Mouse (Mus musculus): ENCODE results near the gene Myrip.

The Myrip gene

DNA sequence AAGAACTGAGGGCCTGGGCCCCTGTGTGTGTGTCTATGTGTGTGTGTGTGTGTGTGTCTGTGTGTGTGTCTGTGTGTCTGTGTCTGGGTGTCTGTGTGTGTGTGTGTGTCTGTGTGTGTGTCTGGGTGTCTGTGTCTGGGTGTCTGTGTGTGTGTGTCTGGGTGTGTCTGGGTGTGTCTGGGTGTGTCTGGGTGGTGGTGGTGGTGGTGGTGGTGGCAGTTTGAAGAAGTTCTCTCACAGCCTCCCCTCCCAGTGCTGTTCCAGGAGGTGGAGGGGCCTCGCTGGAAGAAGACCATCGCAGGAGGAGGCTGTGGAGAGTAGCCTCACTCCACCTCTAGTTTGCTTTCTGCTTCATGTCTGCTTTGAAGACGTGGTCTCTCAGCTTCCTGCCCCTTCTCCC is 180.3 kb downstream of the Myrip start:
- DNase-seq = no peak

DNA sequence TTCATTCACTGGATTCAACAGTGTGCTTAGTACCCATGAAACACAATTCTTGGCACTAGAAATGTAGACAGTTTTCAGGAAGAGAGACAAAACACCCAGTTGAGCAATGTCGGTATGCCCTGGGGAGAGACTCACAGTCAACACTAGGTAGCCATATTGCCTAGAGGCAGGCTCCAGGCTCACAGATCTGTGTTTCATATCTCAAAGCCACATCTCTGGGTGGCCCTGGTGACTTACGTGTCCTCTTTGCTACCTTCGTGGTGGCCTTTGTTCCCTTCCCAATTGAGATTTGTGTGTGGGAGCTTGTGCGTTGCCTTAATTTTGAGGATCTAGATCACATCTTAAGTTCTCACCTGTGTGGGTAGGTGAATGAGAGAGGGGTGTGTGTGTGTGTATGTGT is 181.1 kb downstream of the Myrip start:
- no peak for DNase-seq

GRCm38 (mm10) chr9:120483101-120483500 is 181.8 kb downstream of the Myrip start:
- DNase-seq = no peak

DNA sequence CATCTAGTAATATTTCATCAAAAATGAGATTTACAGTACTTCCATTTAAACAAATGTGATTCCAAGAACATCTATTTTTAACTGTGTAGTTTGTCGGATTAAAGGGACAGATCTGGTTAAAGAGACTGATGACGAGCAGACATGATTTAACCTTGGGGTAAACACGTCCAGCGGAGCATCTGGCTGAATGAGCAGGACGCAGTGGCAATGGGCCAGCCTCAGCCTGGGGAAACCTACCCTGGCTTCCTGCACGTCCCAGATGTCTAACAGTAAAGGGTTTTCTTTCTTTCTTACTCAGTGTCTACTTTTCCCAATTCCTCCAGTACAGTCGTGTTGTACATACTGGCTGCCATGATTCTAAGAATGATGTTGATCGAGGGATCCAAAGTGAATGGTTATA is 185.8 kb downstream of the Myrip start:
- DNase-seq = no peak

DNA sequence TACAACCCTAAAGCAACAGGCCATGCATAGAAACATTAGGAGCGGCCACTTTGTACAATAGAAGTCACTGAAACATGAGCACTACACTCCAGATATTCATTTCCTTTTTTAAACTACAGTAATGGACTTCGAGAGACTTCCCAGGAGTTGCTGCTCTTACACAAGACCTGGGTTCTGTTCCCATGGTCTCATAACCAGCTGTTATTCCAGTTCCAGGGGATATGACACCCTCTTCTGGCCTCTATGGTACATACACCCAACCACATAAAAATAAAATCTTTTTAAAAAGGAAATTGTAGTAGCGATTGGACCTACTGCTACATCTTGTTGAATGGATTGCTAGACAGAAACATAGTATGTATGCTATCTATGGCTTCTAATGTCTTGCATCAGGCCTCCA is 190.2 kb downstream of the Myrip start:
- DNase-seq = no peak

GRCm38 (mm10) chr9:120492010-120492399 is 190.7 kb downstream of the Myrip start, which contains the start of gene Eif1b:
Gene Eif1b, plus strand, starts transcription at chr9:120492232.
- DNase-seq = no peak

DNA sequence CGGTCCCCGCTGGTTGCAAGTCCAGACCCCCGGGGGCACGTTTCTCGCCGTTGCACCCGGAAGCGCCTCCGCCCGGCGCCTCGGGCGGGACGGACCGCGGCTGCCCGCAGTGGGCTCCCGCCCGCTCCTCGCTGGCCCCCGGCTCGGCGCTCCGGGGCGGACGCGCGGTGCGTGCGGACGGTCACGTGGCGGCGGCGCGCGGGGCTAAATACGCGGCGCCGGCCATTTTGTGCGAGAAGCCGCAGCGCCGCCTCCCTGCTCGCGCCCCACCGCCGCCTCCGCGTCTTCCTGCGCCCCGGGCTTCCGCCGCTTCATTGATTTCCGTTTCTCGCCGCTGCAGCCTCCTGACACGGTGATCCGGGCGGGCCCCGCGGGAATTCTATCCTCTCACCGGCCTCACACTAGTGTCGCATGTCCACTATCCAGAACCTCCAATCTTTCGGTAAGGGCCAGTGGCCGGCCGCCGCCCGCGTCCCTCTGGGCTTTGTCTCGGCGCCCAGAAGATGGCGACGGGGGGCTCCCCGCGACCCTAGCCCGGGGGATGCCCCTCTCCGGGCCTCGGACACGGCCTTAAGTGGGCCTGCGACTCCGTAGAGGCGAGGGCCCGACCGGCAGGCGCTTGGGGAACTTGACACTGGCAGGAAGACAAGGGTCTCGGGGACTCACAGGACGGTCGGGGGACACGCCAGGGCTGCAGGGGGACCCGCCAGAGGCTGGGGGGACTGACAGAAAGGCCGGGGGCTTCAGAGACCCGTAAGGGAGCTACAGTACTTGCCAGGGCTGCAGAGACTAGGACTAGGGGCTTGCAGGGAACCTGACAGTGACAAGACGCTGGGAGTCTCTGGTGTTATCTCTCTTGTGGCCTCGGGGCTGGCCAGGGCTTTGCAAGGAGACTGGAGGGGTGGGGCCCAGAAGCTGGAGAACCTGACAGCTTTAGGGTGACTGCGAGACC is 191.4 kb downstream of the Myrip start:
- DNase-seq = peak; percentile 82

DNA sequence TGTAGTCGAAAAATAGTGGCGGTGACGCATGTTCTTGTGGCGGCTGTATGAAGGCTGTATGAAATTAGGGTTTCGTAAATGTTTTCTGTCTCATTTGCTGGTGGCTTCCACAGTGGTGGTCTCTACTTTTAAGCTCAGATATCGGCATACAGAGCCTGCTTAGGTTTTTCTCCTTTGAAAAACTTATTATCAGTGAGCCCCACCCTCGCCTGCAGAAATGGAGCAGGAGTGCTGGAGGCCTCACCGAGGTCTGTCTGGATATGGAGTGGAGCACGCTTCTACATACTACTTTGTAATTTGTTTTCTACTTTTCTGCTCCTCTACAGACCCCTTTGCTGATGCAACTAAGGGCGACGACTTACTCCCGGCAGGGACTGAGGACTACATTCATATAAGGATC is 192.5 kb downstream of the Myrip start:
- no peak for DNase-seq

DNA sequence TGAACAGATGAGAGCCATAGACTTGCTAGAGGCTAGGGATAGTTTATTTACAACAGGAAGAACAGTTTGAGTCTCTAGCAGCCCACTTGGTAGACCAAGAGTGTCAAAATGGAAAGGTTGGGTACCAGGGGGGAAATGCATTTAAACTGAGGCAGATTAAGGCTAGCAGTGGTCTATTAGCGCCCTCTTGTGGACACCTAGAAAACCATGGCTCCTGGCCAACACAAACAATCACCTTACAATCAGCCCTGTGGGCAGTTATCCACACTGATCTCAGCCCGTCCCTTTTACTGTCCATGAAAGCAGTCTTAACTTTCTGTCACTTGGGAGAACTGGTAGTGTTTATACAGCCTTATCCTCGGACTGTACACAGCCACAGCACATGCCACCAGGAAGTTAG is 195.4 kb downstream of the Myrip start:
- peak; percentile 80 for DNase-seq

GRCm38 (mm10) chr9:120497983-120498382 is 196.7 kb downstream of the Myrip start:
- DNase-seq = no peak

DNA sequence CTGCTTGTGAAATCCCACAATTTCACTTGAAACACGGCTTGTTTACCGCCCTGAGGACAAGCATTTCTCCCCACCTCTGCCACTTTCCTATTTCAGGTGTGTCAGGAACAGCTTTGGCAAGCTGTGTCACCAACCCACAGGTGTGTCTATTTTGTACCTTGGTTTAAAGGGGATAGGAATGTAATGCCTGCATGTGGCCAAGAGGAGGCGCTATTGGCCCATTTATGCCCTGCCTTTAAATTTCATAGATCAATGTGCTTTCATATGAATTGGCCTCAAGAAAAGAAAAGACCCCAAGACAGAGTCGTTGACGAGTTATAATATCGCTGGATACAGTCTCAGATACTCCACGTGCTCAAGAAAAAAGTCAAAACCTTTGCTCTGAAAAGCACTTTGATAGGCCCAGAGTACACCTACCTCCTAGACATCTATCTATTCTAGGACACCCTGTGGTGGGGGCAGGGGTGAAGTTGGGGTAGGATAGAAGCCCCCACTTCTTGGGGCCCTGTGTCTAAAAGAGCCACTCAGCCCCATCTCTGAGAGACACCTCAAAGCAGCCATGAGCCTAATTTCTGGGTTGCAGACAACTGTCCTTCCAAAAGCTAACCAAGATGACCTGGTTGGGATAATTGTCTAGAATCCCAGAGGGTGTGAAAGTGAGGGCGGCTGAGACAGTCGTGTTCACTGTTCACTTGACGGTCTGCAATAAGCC is 200.0 kb downstream of the Myrip start:
- no peak for DNase-seq

- DNase-seq = peak; percentile 77
Observed at GRCm38 (mm10) chr9:120502013-120502412, 200.7 kb downstream of the Myrip start.

DNA sequence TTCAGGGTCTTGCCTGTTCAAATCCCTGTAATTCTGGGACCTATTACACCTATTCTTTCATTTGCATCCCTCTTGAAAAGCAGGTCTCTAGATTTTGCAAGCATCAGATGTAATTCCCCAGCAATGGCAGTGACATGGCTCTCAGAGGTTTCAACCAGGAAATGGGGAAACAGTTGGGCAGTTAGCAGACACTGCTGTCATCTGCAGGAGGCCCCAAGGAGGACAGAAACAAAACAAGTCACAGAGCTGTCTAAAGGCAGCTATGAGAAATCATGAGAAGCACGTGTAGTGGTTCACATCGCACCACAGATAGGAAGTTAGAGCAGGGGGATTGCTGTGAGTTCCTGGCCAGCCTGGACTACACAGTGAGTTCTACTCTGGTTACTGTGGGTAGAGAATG is 203.1 kb downstream of the Myrip start:
- DNase-seq = no peak

GRCm38 (mm10) chr9:120511781-120512180 is 210.5 kb downstream of the Myrip start:
- no peak for DNase-seq

DNA sequence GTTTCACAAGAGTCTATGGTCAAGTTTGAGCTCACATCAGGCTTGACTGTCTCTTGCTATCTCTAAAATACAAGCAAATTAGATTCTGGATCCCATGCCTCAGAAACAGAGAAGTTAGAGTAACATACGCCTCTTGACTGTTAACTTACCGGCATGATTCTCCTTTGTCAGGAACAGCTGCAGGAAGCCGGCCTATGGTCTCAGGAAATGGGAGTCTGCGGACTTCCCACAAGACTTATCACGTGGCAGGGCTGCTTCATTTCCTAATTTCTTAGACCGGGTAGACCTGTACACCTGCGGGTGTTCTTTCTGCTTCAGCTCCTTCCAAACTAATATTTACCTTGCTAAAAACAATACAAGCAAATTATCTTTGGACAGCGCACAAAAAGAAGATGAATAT is 215.4 kb downstream of the Myrip start:
- DNase-seq = no peak

DNA sequence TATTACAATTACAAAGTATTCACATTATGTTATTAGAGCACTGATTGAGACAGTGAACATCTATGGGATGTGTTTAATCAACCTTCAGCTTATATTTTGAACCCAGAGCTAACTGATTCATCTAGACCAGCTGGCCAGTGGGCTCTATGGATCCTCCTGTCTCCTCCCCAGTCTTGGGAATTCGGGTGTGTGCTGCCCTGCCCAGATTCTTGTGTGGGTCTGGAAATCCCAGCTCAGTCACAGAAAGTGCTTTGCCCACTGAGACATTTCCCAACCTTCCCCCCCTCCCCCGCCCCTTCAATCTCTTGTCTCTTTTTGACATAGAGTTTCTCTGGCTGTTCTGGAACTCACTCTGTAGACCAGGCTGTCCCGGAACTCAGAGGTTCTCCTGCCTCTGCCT is 217.6 kb downstream of the Myrip start:
- no peak for DNase-seq

- no peak for DNase-seq
Observed at GRCm38 (mm10) chr9:120519469-120520125, 218.3 kb downstream of the Myrip start.

DNA sequence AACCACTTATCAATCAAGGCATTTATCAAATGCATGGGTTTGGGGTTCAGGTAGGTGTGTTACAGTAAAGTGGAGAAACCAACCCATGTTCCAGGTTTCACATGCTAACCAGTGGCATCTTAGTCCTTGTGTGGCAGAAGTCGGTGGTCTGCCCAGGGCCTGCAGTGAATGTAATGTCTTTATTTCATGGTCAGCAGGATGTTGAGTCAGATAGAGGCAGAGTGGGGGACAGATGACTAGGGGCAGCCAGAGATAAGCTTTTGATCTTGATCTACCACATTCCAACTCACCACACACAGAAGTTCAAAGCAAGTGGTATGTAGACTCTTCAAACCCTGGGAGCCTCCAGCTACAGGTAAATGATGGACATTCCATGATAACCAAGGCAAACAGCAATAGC is 219.8 kb downstream of the Myrip start:
- no peak for DNase-seq

All from cerebellum, adult 8-10 months (tissue).